Mouse (Mus musculus): Measurements from ENCODE around the gene Dcaf5. TPM values are rescaled to one million over a fixed set of nuclear protein-coding genes. Genes with fewer than 3 reads are reported as not detected.

Dcaf5 gene
- polyA plus RNA-seq, 1 experiment from 2014 or later: 12.9 TPM

- Histone ChIP-seq H3K4me2 (no peak overlapping the region), H3K36me3 (ENCODE audit: control insufficient read depth, insufficient read depth, low read length) (no peaks in the 10 kb centered on the region), H3K9ac (ENCODE audit: low read length) (no peak overlapping the region), H3K4me1 (ENCODE audit: control insufficient read depth, insufficient read depth, low read length) (no peaks in the 10 kb centered on the region), H3K27me3 (ENCODE audit: control insufficient read depth, insufficient read depth, low read length) (no peaks in the 10 kb centered on the region), H3K4me3 (ENCODE audit: low read depth, low read length) (no peak overlapping the region), H3K27ac (ENCODE audit: low read depth, low read length) (no peak overlapping the region), H3K9me3 (ENCODE audit: control insufficient read depth, low read length) (no peaks in the 10 kb centered on the region)
- ATAC-seq (ENCODE audit: low FRiP score) (no peak), DNase-seq (ENCODE audit: low spot score, missing footprints) (no peak)
- 93% methylated on average over 8 of the region's 8 CpGs for WGBS
These were observed 145.4 kb downstream of the Dcaf5 start for GRCm38 (mm10) chr12:80290964-80291363.

DNA sequence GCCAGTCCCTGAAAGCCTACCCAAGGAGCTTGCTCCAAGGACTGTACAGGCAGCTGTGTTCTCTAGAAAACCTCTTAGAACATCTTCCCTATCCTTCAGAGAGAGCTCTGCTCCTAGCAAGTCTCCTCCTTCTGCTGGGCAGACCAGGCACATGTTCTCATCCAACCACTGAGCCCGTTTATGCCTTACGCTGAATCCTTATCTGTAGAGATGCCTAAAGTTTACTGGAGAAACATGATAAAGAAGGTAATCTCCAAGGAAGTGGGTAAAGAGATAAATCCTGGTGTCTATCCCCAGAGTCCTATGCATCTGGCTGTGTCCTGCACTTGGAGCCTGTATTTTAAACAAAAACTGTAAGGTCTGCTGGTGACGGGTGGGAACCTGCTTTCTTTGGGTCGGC, 145.9 kb downstream of the Dcaf5 start:
- 95% methylated on average over 4 of the region's 4 CpGs for WGBS
- no peaks in the 10 kb centered on the region for H3K4me1 ChIP-seq (ENCODE audit: control insufficient read depth, insufficient read depth, low read length)

DNA sequence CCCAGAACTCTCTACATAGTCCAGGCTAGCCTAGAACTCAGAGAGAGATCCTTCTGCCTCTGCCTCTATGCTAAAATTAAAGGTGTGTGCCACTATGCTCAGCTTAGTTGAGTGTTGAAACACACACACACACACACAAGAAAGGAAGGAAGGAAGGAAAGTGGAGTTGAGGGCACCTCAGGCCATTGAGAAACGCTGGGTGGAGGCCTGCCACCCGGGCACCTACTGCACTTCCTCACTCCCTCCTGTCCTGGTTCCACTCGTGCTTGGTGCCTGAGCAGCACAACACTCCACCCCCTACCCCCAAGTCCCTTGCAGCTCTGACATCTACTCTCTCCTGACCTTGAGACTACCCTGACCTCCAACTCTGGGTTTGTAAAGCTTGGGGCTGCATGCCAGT, 146.7 kb downstream of the Dcaf5 start:
- Histone ChIP-seq H3K4me1 (ENCODE audit: control insufficient read depth, insufficient read depth, low read length) (no peaks in the 10 kb centered on the region), H3K9ac (ENCODE audit: low read length) (no peak overlapping the region), H3K4me2 (no peak overlapping the region), H3K9me3 (ENCODE audit: control insufficient read depth, low read length) (no peaks in the 10 kb centered on the region), H3K27ac (ENCODE audit: low read depth, low read length) (no peak overlapping the region), H3K4me3 (ENCODE audit: low read depth, low read length) (no peak overlapping the region), H3K36me3 (ENCODE audit: control insufficient read depth, insufficient read depth, low read length) (no peaks in the 10 kb centered on the region), H3K27me3 (ENCODE audit: control insufficient read depth, insufficient read depth, low read length) (no peaks in the 10 kb centered on the region)
- ATAC-seq (ENCODE audit: low FRiP score) (no peak), DNase-seq (ENCODE audit: low spot score, missing footprints) (no peak)
- WGBS: 84% methylated on average over 3 of the region's 3 CpGs

More for the DNA sequence above, 145.9 kb downstream of the Dcaf5 start:
- H3K4me3 ChIP-seq (ENCODE audit: low read depth, low read length): no peak overlapping the region
- DNase-seq (ENCODE audit: low spot score, missing footprints): no peak
- H3K27me3 ChIP-seq (ENCODE audit: control insufficient read depth, insufficient read depth, low read length): no peaks in the 10 kb centered on the region
- no peak overlapping the region for H3K27ac ChIP-seq (ENCODE audit: low read depth, low read length)
- no peak overlapping the region for H3K4me2 ChIP-seq
- no peaks in the 10 kb centered on the region for H3K36me3 ChIP-seq (ENCODE audit: control insufficient read depth, insufficient read depth, low read length)
- no peak overlapping the region for H3K9ac ChIP-seq (ENCODE audit: low read length)
- H3K9me3 ChIP-seq (ENCODE audit: control insufficient read depth, low read length): no peaks in the 10 kb centered on the region
- no peak for ATAC-seq (ENCODE audit: low FRiP score)

GRCm38 (mm10) chr12:80285890-80286289, 150.5 kb downstream of the Dcaf5 start:
- no peaks in the 10 kb centered on the region for H3K27me3 ChIP-seq (ENCODE audit: control insufficient read depth, insufficient read depth, low read length)
- no peaks in the 10 kb centered on the region; the same call in 1 of the 2 replicates for H3K4me1 ChIP-seq (ENCODE audit: control insufficient read depth, insufficient read depth, low read length)
- DNase-seq (ENCODE audit: low spot score, missing footprints): no peak
- H3K9me3 ChIP-seq (ENCODE audit: control insufficient read depth, low read length): no peaks in the 10 kb centered on the region
- H3K4me3 ChIP-seq (ENCODE audit: low read depth, low read length): no peak overlapping the region
- H3K4me2 ChIP-seq: no peak overlapping the region
- H3K36me3 ChIP-seq (ENCODE audit: control insufficient read depth, insufficient read depth, low read length): no peaks in the 10 kb centered on the region
- WGBS: 78% methylated on average over 5 of the region's 5 CpGs
- H3K27ac ChIP-seq (ENCODE audit: low read depth, low read length): no peak overlapping the region
- no peak for ATAC-seq (ENCODE audit: low FRiP score)
- H3K9ac ChIP-seq (ENCODE audit: low read length): no peak overlapping the region

Small RNA genes lying within 50 kb of the gene (microRNA-seq; reads per million reads assigned to microRNA genes)
- gene Mir1843a: 58.6 reads per million, percentile 48 among the genes with 10 or more reads in this experiment

Other genes with a start within 250 kb of the Dcaf5 start
- 17.4 and 19.9 TPM in 2 replicates for gene Actn1, start 176.2 kb downstream of the Dcaf5 start, polyA plus RNA-seq (2014; fragmentation: Nextera tagmentation; extraction: Ambion mirVana)
- gene Exd2, start 26.5 kb upstream of the Dcaf5 start, polyA plus RNA-seq (2014; fragmentation: Nextera tagmentation; extraction: Ambion mirVana): 40.3 and 49.2 TPM in 2 replicates
- 13.1 and 14.0 TPM in 2 replicates for gene Galnt16, start 81.7 kb upstream of the Dcaf5 start, polyA plus RNA-seq (2014; fragmentation: Nextera tagmentation; extraction: Ambion mirVana)
- gene Slc39a9, start 207.3 kb upstream of the Dcaf5 start, polyA plus RNA-seq (2014; fragmentation: Nextera tagmentation; extraction: Ambion mirVana): 29.8 and 30.4 TPM in 2 replicates
- 361 and 378 TPM in 2 replicates for gene Erh, start 207.7 kb upstream of the Dcaf5 start, polyA plus RNA-seq (2014; fragmentation: Nextera tagmentation; extraction: Ambion mirVana)

All from midbrain, embryonic 11.5 days (tissue).